Mouse (Mus musculus): Measurements from ENCODE around the gene Wdr90. TPM values are rescaled to one million over a fixed set of nuclear protein-coding genes. Genes with fewer than 3 reads are reported as not detected.

Wdr90 gene
- total RNA-seq (2021) = 1 to 10 TPM; 1.2 to 1.3 TPM
- polyA plus RNA-seq (2012; rRNA removed) = 8.0 and 8.5 TPM in 2 replicates
- long read RNA-seq, partial matches to known transcripts = 1 of 1 reads
- long read RNA-seq, other reads (novel, unspliced or antisense) = 0 of 1 reads

GRCm38 (mm10) chr17:25860832-25861703 lies at the start of gene Wdr90:
TSS of gene Wdr90 (minus strand) at chr17:25861501.
- intact Hi-C loops (cut with DNase I) = no loop called here
- TF ChIP-seq EP300 (IDR thresholded peaks at IDR 0.05; ENCODE audit: insufficient read depth, low read depth, low read length) (peak; percentile 73; the same call in 1 of the 2 replicates), CTCF (IDR thresholded peaks at IDR 0.05) (peak; percentile 60), POLR2A (IDR thresholded peaks at IDR 0.05; ENCODE audit: insufficient read depth, low read depth, low read length) (peak; percentile 88)
- Histone ChIP-seq H3K27ac (peak within 1 kb of the TSS; percentile 91), H3K27me3 (ENCODE audit: control insufficient read depth, insufficient read depth, low read length) (no peaks in the 10 kb centered on the region), H3K4me1 (ENCODE audit: control insufficient read depth, insufficient read depth, low read length) (peaks cover 1% of the 10 kb centered on the region; the same call in 1 of the 2 replicates), H3K4me3 (peak within 1 kb of the TSS; percentile 63), H3K36me3 (ENCODE audit: control insufficient read depth, insufficient read depth, low read length) (no peaks in the 10 kb centered on the region), H3K79me2 (replicated peaks; ENCODE audit: control insufficient read depth, insufficient read depth, low read length) (peaks cover 3% of the 10 kb centered on the region), H3K9ac (ENCODE audit: low read depth, low read length) (peak within 1 kb of the TSS; percentile 79)
- peak; percentile 92 to 94 for DNase-seq
- 4% methylated on average over 65 of the region's 65 CpGs for WGBS

GRCm38 (mm10) chr17:25907640-25908039 lies 46.3 kb upstream of the Wdr90 start:
- 70% methylated on average over 2 of the region's 2 CpGs for WGBS
- no peaks in the 10 kb centered on the region for H3K27me3 ChIP-seq (ENCODE audit: control insufficient read depth, insufficient read depth, low read length)
- no peak overlapping the region for H3K27ac ChIP-seq
- no peaks in the 10 kb centered on the region; the same call in none of the 2 replicates for H3K36me3 ChIP-seq (ENCODE audit: control insufficient read depth, insufficient read depth, low read length)
- H3K79me2 ChIP-seq (replicated peaks; ENCODE audit: control insufficient read depth, insufficient read depth, low read length) = peaks cover 6% of the 10 kb centered on the region
- intact Hi-C loops (cut with DNase I) = no loop called here
- TF ChIP-seq POLR2A (IDR thresholded peaks at IDR 0.05; ENCODE audit: insufficient read depth, low read depth, low read length) (no peak), CTCF (IDR thresholded peaks at IDR 0.05) (no peak), EP300 (IDR thresholded peaks at IDR 0.05; ENCODE audit: insufficient read depth, low read depth, low read length) (no peak)
- no peak for DNase-seq
- no peak overlapping the region for H3K4me3 ChIP-seq
- H3K9ac ChIP-seq (ENCODE audit: low read depth, low read length) = no peak overlapping the region
- peaks cover 6% of the 10 kb centered on the region for H3K4me1 ChIP-seq (ENCODE audit: control insufficient read depth, insufficient read depth, low read length)

GRCm38 (mm10) chr17:25903061-25903460 lies 41.8 kb upstream of the Wdr90 start:
- Histone ChIP-seq H3K27ac (no peak overlapping the region), H3K36me3 (ENCODE audit: control insufficient read depth, insufficient read depth, low read length) (no peaks in the 10 kb centered on the region), H3K4me1 (ENCODE audit: control insufficient read depth, insufficient read depth, low read length) (no peaks in the 10 kb centered on the region), H3K27me3 (ENCODE audit: control insufficient read depth, insufficient read depth, low read length) (no peaks in the 10 kb centered on the region), H3K9ac (ENCODE audit: low read depth, low read length) (no peak overlapping the region), H3K79me2 (replicated peaks; ENCODE audit: control insufficient read depth, insufficient read depth, low read length) (peaks cover 8% of the 10 kb centered on the region), H3K4me3 (no peak overlapping the region)
- intact Hi-C loops (cut with DNase I) = no loop called here
- no peak for DNase-seq
- WGBS = 82% methylated on average over 3 of the region's 3 CpGs
- TF ChIP-seq EP300 (IDR thresholded peaks at IDR 0.05; ENCODE audit: insufficient read depth, low read depth, low read length) (no peak), POLR2A (IDR thresholded peaks at IDR 0.05; ENCODE audit: insufficient read depth, low read depth, low read length) (no peak), CTCF (IDR thresholded peaks at IDR 0.05) (no peak)

- Histone ChIP-seq H3K4me3 (no peak overlapping the region), H3K36me3 (ENCODE audit: control insufficient read depth, insufficient read depth, low read length) (no peaks in the 10 kb centered on the region), H3K27ac (no peak overlapping the region), H3K27me3 (ENCODE audit: control insufficient read depth, insufficient read depth, low read length) (no peaks in the 10 kb centered on the region), H3K4me1 (ENCODE audit: control insufficient read depth, insufficient read depth, low read length) (no peaks in the 10 kb centered on the region), H3K79me2 (replicated peaks; ENCODE audit: control insufficient read depth, insufficient read depth, low read length) (peaks cover 5% of the 10 kb centered on the region), H3K9ac (ENCODE audit: low read depth, low read length) (no peak overlapping the region)
- TF ChIP-seq CTCF (IDR thresholded peaks at IDR 0.05) (0 out of 2 replicates have a peak, but pooled peaks have one; percentile 6), POLR2A (IDR thresholded peaks at IDR 0.05; ENCODE audit: insufficient read depth, low read depth, low read length) (no peak), EP300 (IDR thresholded peaks at IDR 0.05; ENCODE audit: insufficient read depth, low read depth, low read length) (no peak)
- no peak for DNase-seq
- 95% methylated on average over 1 of the region's 1 CpGs for WGBS
- intact Hi-C loops (cut with DNase I) = no loop called here
Measured at GRCm38 (mm10) chr17:25900193-25900592, 38.9 kb upstream of the Wdr90 start.

- WGBS = 85% methylated on average over 12 of the region's 12 CpGs
- no peaks in the 10 kb centered on the region for H3K27me3 ChIP-seq (ENCODE audit: control insufficient read depth, insufficient read depth, low read length)
- TF ChIP-seq POLR2A (IDR thresholded peaks at IDR 0.05; ENCODE audit: insufficient read depth, low read depth, low read length) (no peak), CTCF (IDR thresholded peaks at IDR 0.05) (no peak), EP300 (IDR thresholded peaks at IDR 0.05; ENCODE audit: insufficient read depth, low read depth, low read length) (no peak)
- no peak for DNase-seq
- H3K9ac ChIP-seq (ENCODE audit: low read depth, low read length) = no peak overlapping the region
- no peak overlapping the region for H3K4me3 ChIP-seq
- peaks cover 1% of the 10 kb centered on the region; the same call in 1 of the 2 replicates for H3K4me1 ChIP-seq (ENCODE audit: control insufficient read depth, insufficient read depth, low read length)
- no peaks in the 10 kb centered on the region for H3K36me3 ChIP-seq (ENCODE audit: control insufficient read depth, insufficient read depth, low read length)
- no peaks in the 10 kb centered on the region; the same call in 1 of the 2 replicates for H3K79me2 ChIP-seq (replicated peaks; ENCODE audit: control insufficient read depth, insufficient read depth, low read length)
- intact Hi-C loops (cut with DNase I) = loop anchor here (2.0 kb wide), 1 partner anchor 23 kb away; the partner anchor contains the start of gene Rab40c
- H3K27ac ChIP-seq = no peak overlapping the region
Measured at GRCm38 (mm10) chr17:25895891-25896290, 34.6 kb upstream of the Wdr90 start.

Data from heart, adult 2 months (tissue).